Mouse (Mus musculus) lung, postnatal 0 days (tissue): ENCODE data around the gene Fam222b.

Source experiments
- CTCF ChIP-seq: IDR thresholded peaks from 2 replicates; pipeline ENCODE4 v1.5.1; 2016; ENCODE audit warnings: antibody characterized with exemption, mild to moderate bottlenecking
- EP300 ChIP-seq: IDR thresholded peaks from 2 replicates; pipeline ENCODE4 v1.6.1; 2016; ENCODE audit warnings: antibody characterized with exemption, mild to moderate bottlenecking, control low read depth

DNA sequence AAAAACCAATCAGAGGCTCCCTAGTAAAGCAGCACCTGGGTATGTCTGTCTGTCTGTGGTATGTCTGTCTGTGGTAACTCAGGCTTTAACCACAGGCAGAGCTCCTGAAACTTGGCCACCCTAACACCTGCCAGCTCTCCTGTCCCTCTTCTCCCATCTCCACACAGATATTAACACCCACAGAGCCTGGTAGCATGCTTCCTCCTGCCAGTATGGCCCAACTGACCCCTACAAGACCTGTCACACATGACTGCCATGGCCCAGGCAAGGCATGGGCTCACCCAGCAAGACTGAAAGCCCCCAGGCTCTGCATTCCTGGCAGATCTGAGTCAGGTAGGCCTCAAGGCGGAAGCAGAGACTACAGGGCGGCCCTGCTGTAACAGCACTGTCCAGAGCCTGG, 68.6 kb downstream of the Fam222b start:
- TF ChIP-seq CTCF (no peak), EP300 (no peak)
